Mouse (Mus musculus) forebrain, embryonic 10.5 days (tissue): ENCODE measurements at regions not wholly inside any gene's neighbourhood (a gene's known extent, or its start where the extent isn't known, plus 50 kb on each side); places are given as distances from the start of the nearest gene placed in this dataset.

Source experiments
- DNase-seq: peaks from one replicate; pipeline ENCODE4 v3.0.0-alpha.2; 2017; ENCODE audit warnings: low spot score; ENCODE audit errors: extremely low spot score
- H3K27ac ChIP-seq: fragments of 300-500 bp; sonication (generic); 2 replicates; pipeline ENCODE4 v1.5.1; 2016; ENCODE audit warnings: mild to moderate bottlenecking
- H3K27me3 ChIP-seq: fragments of 300-500 bp; sonication (generic); 2 replicates; pipeline ENCODE4 v1.6.1; 2016; ENCODE audit warnings: mild to moderate bottlenecking; ENCODE audit not compliant: poor library complexity, severe bottlenecking
- H3K36me3 ChIP-seq: fragments of 300-500 bp; sonication (generic); replicated peaks from 2 replicates; pipeline ENCODE4 v1.6.1; 2016; ENCODE audit warnings: mild to moderate bottlenecking, moderate library complexity
- H3K4me1 ChIP-seq: fragments of 300-500 bp; sonication (generic); 2 replicates; pipeline ENCODE4 v1.6.1; 2016
- H3K4me3 ChIP-seq: fragments of 300-500 bp; sonication (generic); 2 replicates; pipeline ENCODE4 v1.5.1; 2016; ENCODE audit warnings: mild to moderate bottlenecking, moderate library complexity
- H3K9me3 ChIP-seq: fragments of 300-500 bp; sonication (generic); 2 replicates; pipeline ENCODE4 v1.6.1; 2016; ENCODE audit warnings: mild to moderate bottlenecking, moderate library complexity
- WGBS: fragments of 180-500 bp; shearing (Covaris S2); methylation state at CpG from one replicate; pipeline ENCODE4 v1.1.7; 2016; 5-methylcytosine and 5-hydroxymethylcytosine counted together

DNA sequence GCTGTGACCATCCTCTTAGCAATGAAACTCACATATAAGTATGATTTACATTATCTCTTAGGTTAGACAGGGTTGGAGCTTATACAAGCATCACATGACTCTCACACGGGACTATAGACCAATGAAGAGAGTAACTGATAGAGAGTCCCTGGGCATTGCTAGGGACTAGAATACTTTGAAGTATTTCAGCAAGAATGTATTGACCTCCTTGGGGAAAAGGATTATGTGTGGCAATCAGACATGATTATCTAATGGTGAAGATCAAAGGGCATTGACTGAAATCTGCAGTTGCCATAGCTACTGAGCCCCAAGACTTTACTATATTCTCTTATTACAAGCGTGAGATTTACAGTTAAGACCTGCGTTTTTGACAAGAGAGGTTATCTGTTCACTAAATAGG lies 183.4 kb upstream of the Tas2r134 start:
- Histone ChIP-seq H3K9me3 (no peaks in the 10 kb centered on the region), H3K27ac (no peak overlapping the region), H3K4me3 (no peak overlapping the region), H3K36me3 (no peaks in the 10 kb centered on the region), H3K27me3 (no peaks in the 10 kb centered on the region), H3K4me1 (peaks cover 19% of the 10 kb centered on the region)
- 69% methylated on average over 3 of the region's 3 CpGs for WGBS
- no peak for DNase-seq

DNA sequence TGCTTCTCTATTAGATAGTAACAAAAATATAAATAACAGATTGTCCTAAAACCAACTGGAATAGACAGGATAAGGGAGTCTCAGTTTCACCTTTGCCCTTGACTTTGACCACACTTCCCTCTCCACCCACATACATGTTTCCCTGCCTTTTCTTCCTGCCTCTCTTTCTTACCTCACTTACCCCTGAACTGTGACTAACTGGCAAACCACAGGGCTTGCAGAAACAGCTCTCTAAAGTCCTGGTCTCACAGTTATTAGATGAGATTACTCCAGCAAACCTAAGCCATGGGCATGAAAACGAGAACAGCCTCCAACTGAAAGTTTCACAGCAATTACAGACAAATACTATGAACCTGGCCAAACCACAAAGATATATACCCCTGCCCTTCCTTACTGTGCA lies 188.3 kb upstream of the Tas2r134 start:
- no peaks in the 10 kb centered on the region for H3K36me3 ChIP-seq
- WGBS = 74% methylated on average over 1 of the region's 1 CpGs

DNA sequence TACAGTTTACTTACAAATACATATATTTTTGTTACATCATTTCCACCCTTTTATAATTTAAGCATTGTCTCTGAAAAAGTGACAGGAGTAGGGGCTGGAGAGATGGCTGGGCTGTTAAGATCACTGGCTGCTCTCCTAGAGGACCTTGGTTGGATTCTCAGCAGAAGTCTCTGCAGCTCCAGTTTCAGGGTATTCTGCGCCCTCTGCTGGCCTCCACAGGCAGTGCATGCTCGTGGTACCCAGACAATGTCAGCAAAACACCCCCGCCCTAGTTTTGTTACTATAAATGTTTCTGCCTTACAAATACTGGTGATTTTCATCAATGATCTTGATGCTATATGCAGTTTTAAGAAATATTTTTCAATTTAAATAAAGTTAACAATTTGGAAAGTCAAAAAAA lies 190.7 kb upstream of the Tas2r134 start:
- WGBS = 52% methylated on average over 3 of the region's 3 CpGs
- H3K4me1 ChIP-seq = 0 out of 2 replicates have a peak, but pooled peaks cover 5% of the 10 kb centered on the region
- DNase-seq = peak; percentile 29
- H3K4me3 ChIP-seq = no peak overlapping the region
- no peaks in the 10 kb centered on the region for H3K27me3 ChIP-seq
- no peaks in the 10 kb centered on the region for H3K36me3 ChIP-seq
- H3K27ac ChIP-seq = no peak overlapping the region
- no peaks in the 10 kb centered on the region for H3K9me3 ChIP-seq

More for the DNA sequence above, 188.3 kb upstream of the Tas2r134 start:
- H3K27ac ChIP-seq = no peak overlapping the region
- DNase-seq = no peak
- H3K4me3 ChIP-seq = no peak overlapping the region
- H3K27me3 ChIP-seq = no peaks in the 10 kb centered on the region
- H3K4me1 ChIP-seq = peaks cover 11% of the 10 kb centered on the region; the same call in 1 of the 2 replicates
- H3K9me3 ChIP-seq = no peaks in the 10 kb centered on the region

DNA sequence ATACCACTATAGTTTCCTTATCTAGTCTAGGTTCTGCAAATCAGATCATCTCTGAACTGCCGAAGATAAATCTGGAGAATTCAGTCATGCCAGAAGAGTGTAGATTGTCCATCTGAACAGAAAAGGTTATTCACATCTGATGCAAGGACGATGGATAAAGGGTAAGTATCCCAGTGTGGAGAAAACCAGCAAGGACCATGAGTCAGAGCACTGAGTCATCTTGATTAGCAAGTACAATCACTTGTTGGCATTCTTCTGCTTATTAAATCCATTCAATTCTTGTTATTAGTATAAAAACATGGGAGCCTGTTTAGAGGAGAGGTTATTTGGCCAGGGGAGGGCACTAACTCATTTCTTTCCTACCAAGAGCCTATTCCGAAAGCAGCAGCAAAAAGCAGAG lies 195.7 kb upstream of the Tas2r134 start:
- no peak for DNase-seq
- no peak overlapping the region for H3K4me3 ChIP-seq
- H3K4me1 ChIP-seq = 0 out of 2 replicates have a peak, but pooled peaks cover 5% of the 10 kb centered on the region
- no peak overlapping the region for H3K27ac ChIP-seq
- H3K27me3 ChIP-seq = no peaks in the 10 kb centered on the region
- no peaks in the 10 kb centered on the region for H3K9me3 ChIP-seq
- 87% methylated on average over 3 of the region's 3 CpGs for WGBS
- H3K36me3 ChIP-seq = no peaks in the 10 kb centered on the region

DNA sequence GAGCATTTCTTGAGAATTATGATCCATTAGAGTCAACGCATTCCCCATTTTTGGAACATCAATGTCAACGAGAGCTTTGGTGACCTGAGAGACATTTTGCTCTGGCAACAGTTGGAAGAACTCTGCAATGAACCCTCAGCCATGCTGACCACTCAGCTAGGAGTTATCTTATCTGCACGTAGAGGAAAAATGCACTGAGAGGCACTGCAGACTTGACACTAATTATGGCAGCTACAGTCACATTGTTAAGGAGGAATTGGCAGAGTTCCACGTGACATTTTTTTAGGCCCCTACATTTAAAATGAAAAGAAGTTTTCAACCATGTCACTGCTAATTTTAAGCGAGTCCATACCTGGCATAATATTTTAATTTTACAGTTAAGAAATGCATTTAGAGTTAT lies 197.6 kb upstream of the Tas2r134 start:
- Histone ChIP-seq H3K27ac (no peak overlapping the region), H3K36me3 (no peaks in the 10 kb centered on the region), H3K4me1 (no peaks in the 10 kb centered on the region), H3K9me3 (no peaks in the 10 kb centered on the region), H3K4me3 (no peak overlapping the region), H3K27me3 (no peaks in the 10 kb centered on the region)
- DNase-seq = no peak
- 88% methylated on average over 5 of the region's 5 CpGs for WGBS

DNA sequence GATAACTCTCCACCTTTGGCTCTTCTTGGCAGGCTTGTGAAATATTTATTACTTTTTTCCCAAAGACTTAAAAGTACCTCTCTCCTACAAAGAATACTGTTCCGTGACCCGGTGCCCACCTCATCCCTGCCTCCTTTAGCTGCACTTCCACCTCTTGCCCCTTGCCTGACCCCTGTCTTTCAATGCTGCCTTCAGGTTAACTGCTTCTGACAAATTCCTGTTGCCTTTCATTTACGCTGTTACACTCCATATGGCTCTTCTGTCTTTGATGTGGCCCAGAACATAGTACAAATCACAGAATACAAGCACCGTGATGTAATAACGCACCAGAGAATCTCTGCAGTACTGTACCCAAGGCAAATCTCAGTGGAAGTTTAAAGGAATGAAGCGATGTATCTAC lies 204.9 kb upstream of the Tas2r134 start:
- Histone ChIP-seq H3K36me3 (no peaks in the 10 kb centered on the region), H3K27me3 (no peaks in the 10 kb centered on the region), H3K27ac (no peak overlapping the region), H3K4me1 (peaks cover 30% of the 10 kb centered on the region), H3K4me3 (no peak overlapping the region), H3K9me3 (no peaks in the 10 kb centered on the region)
- 57% methylated on average over 6 of the region's 6 CpGs for WGBS
- DNase-seq = no peak

DNA sequence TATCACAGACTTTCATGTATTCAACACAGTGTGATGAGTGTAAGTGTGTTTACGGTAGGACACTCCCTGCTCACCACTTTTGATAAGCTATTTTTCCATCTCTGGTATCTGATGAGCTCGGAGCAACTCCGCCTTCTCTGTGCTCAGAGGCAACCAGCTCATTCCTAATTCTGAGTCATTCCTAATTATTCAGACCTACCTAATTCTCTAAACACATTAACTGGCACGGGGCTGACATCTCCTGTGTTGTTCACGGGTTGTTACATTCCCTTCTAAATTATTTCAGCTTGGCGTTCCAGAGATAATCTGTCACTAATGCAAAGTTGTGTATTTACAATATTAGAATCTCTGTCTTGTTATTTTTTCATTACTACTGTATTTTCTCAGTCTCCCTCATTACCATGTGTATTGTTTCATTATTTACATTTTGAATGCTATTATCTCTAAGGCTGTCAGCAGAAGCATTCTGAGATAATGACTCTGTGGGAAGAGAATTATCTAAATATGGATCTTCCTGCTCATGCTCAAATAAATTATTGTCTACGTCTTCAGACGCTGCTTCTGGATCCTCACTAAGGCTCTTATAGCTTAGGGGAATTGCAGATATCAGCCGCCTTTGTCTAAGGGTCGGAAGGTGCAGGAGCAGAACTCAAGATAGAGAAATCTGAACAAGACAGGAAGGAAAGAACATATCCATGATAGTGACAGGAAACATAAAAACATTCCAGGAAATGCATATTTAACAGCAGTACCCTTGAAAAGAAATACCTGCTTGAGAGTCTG lies 209.2 kb upstream of the Tas2r134 start:
- no peak for DNase-seq
- no peak overlapping the region for H3K27ac ChIP-seq
- no peaks in the 10 kb centered on the region for H3K9me3 ChIP-seq
- H3K4me1 ChIP-seq = peaks cover 22% of the 10 kb centered on the region
- no peaks in the 10 kb centered on the region for H3K36me3 ChIP-seq
- WGBS = 87% methylated on average over 10 of the region's 10 CpGs
- no peaks in the 10 kb centered on the region for H3K27me3 ChIP-seq
- no peak overlapping the region for H3K4me3 ChIP-seq

DNA sequence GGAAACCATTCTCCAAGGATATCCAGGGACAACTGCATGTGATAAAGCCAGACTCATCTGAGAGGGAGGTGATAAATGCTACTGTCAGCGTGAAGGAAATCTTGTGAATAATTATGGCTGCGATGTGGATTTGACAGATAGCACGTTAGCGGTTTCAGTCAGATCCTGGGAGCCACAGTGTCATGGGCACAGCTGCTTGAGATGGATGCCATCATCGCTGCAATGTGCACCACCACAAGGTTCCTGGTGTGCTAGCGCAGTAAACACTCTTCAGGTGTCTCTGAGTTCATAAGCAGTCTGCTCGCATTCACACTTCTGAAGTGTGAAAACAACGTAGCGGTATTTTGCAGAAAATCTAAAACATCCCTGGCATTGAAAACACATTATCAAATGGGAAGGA lies 238.9 kb upstream of the Tas2r134 start:
- no peaks in the 10 kb centered on the region for H3K36me3 ChIP-seq
- DNase-seq = no peak
- H3K4me3 ChIP-seq = no peak overlapping the region
- no peaks in the 10 kb centered on the region for H3K27me3 ChIP-seq
- no peaks in the 10 kb centered on the region for H3K4me1 ChIP-seq
- H3K27ac ChIP-seq = no peak overlapping the region
- 93% methylated on average over 9 of the region's 9 CpGs for WGBS
- no peaks in the 10 kb centered on the region for H3K9me3 ChIP-seq

DNA sequence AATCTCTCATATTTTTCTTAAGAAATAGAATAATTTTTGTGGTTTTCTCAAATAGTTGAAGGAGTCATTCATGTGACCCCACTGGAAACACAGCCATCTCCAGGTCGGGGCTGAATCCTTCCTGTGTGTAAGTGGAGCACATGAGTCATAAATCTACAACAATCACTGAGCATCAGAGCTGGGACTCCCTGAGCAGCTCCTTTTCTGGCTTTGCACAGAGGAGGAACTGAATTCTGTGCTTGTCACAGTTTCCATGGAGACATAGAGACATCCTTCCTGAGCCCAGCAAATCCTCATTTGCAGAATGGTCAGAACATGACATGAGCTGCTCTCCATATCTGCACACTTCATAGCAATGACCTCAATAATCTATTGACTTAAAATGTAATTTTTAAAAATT lies 238.2 kb upstream of the Rnd3 start:
- H3K36me3 ChIP-seq = no peaks in the 10 kb centered on the region
- no peak overlapping the region for H3K27ac ChIP-seq
- 78% methylated on average over 1 of the region's 1 CpGs for WGBS
- H3K27me3 ChIP-seq = no peaks in the 10 kb centered on the region
- H3K9me3 ChIP-seq = no peaks in the 10 kb centered on the region
- H3K4me1 ChIP-seq = no peaks in the 10 kb centered on the region
- H3K4me3 ChIP-seq = no peak overlapping the region
- no peak for DNase-seq

DNA sequence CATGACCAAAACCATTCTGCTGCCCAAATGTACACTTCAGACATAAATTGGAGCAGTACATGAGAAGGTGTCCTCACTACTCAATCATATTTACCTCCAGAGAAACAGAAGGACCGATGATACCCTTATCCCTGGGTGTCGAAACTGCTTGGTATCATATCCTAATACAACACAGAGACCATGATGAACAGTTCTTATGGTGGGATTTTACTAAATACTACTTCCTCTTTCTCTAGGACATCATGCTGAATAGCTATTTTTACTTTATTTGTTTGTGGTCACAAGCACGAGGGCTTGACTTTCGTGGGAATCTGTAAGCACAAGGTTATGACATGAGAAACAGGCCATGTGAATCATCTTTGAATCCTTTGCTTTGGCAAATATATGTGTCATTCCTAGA lies 227.7 kb upstream of the Rnd3 start:
- 91% methylated on average over 4 of the region's 4 CpGs for WGBS

DNA sequence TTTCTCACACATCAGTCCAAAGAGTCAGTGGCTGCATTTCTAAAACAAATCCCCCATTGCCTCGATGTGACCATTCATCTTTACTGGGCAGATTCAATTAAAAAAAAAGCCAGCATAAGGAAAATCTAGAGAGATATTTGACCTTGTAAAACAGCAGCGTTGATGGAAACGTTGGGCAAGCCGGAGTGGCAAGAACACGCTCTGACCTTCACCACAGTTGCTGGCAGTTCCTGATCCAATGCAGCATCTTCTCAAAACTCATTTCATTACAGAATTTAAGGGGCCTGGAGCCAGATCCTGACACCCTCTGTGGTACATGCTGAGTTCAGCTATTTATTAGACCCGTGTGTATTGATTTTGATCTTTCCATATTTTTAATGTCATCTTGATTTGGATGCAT lies 225.7 kb upstream of the Rnd3 start:
- Histone ChIP-seq H3K4me1 (no peaks in the 10 kb centered on the region), H3K9me3 (no peaks in the 10 kb centered on the region), H3K27ac (no peak overlapping the region), H3K27me3 (no peaks in the 10 kb centered on the region), H3K4me3 (no peak overlapping the region), H3K36me3 (no peaks in the 10 kb centered on the region)
- WGBS = 93% methylated on average over 6 of the region's 6 CpGs
- no peak for DNase-seq

More for the DNA sequence above, 227.7 kb upstream of the Rnd3 start:
- no peak overlapping the region for H3K4me3 ChIP-seq
- H3K4me1 ChIP-seq = no peaks in the 10 kb centered on the region
- no peak for DNase-seq
- no peaks in the 10 kb centered on the region for H3K36me3 ChIP-seq
- no peaks in the 10 kb centered on the region for H3K9me3 ChIP-seq
- no peaks in the 10 kb centered on the region for H3K27me3 ChIP-seq
- H3K27ac ChIP-seq = no peak overlapping the region

DNA sequence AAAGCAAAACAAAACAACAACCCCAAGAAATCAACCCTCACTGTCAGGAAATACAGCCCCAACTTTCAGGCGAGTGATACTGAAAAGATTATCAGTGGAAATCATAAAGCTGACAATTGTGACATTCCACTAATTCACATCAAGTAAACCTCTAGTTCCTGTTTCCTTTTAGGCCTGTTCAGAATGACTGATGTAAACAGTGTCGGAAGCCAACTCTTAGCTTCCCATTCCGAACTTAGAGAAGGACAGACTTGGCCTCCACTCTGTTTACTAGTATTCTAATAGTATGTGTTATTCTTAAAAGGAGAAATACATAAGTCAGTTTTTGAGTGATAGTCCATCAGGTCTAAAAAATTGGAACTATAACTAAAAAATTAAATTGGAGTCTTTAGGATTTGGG lies 223.9 kb upstream of the Rnd3 start:
- WGBS = 91% methylated on average over 3 of the region's 3 CpGs
- Histone ChIP-seq H3K36me3 (no peaks in the 10 kb centered on the region), H3K27ac (no peak overlapping the region), H3K4me1 (no peaks in the 10 kb centered on the region), H3K27me3 (no peaks in the 10 kb centered on the region), H3K9me3 (no peaks in the 10 kb centered on the region), H3K4me3 (no peak overlapping the region)
- no peak for DNase-seq

DNA sequence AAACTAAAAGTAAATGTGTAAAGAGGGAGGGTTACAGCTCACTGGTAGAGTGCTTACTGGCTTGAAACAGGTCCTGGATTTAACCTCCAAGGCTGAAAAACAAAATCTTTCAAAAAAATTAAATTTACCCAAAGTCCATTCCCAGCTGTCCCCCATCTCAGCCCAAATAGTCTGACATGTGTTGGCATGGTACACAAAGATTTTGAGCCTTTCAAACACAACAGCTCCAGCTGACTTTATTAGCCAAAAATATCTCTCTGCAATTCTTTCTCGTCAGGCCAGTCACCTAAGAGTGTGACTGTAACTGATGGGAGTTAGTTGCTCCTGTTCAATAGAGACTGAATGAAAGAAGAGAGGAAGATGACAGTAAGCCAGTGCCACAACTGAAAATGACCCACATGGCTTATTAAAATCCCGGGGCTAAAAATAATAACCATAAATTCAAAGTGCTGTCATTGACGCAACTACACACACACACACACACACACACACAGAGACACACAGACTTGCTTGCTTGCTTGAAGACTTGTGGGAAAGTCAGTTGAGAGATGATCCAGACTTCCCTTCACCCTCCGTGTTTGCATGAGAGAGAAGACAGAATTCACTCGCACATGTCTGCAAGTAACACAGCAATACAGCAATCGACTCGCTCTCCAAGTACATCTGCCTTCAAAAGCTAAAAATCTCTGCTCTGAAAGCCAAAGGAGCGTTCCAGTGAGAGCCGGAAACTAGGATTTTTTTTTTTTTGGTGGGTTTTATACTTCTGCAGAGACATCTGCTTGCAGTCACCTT lies 214.1 kb upstream of the Rnd3 start:
- no peak overlapping the region for H3K4me3 ChIP-seq
- H3K27me3 ChIP-seq = no peaks in the 10 kb centered on the region
- no peak overlapping the region for H3K27ac ChIP-seq
- no peak for DNase-seq
- no peaks in the 10 kb centered on the region for H3K9me3 ChIP-seq
- no peaks in the 10 kb centered on the region for H3K4me1 ChIP-seq
- no peaks in the 10 kb centered on the region for H3K36me3 ChIP-seq
- whole genome bisulfite sequencing = 92% methylated on average over 9 of the region's 9 CpGs
